Mouse (Mus musculus) midbrain, embryonic 13.5 days (tissue): ENCODE measurements at regions not wholly inside any gene's neighbourhood (a gene's known extent, or its start where the extent isn't known, plus 50 kb on each side); places are given as distances from the start of the nearest gene placed in this dataset.

Experiments used
- ATAC-seq: fragments of 200-750 bp; cut with Nextera tagmentation; 2 replicates; pipeline ENCODE4 v1.8.0; 2017; ENCODE audit warnings: mild to moderate bottlenecking, moderate TSS enrichment, moderate library complexity
- H3K27ac ChIP-seq: fragments of 300-500 bp; sonication (generic); 2 replicates; pipeline ENCODE4 v1.5.1; 2015; ENCODE audit warnings: inconsistent platforms, mild to moderate bottlenecking, moderate library complexity
- H3K27me3 ChIP-seq: fragments of 300-500 bp; sonication (generic); 2 replicates; pipeline ENCODE4 v1.6.1; 2015; ENCODE audit warnings: mild to moderate bottlenecking, inconsistent platforms
- H3K36me3 ChIP-seq: fragments of 300-500 bp; sonication (generic); 2 replicates; pipeline ENCODE4 v1.6.1; 2015; ENCODE audit warnings: mild to moderate bottlenecking, inconsistent platforms
- H3K4me1 ChIP-seq: fragments of 300-500 bp; sonication (generic); replicated peaks from 2 replicates; pipeline ENCODE4 v1.6.1; 2015; ENCODE audit warnings: inconsistent platforms
- H3K4me2 ChIP-seq: fragments of 300-500 bp; sonication (generic); replicated peaks from 2 replicates; pipeline ENCODE4 v1.6.1; 2015; ENCODE audit warnings: moderate library complexity, mild to moderate bottlenecking, inconsistent platforms
- H3K4me3 ChIP-seq: fragments of 300-500 bp; sonication (generic); replicated peaks from 2 replicates; pipeline ENCODE4 v1.5.1; 2015; ENCODE audit warnings: mild to moderate bottlenecking, inconsistent platforms
- H3K9ac ChIP-seq: fragments of 300-500 bp; sonication (generic); replicated peaks from 2 replicates; pipeline ENCODE4 v1.6.1; 2015; ENCODE audit warnings: mild to moderate bottlenecking, inconsistent platforms
- H3K9me3 ChIP-seq: fragments of 300-500 bp; sonication (generic); 2 replicates; pipeline ENCODE4 v1.6.1; 2016; ENCODE audit warnings: mild to moderate bottlenecking, inconsistent platforms
- WGBS: fragments of 180-500 bp; shearing (Covaris S2); methylation state at CpG from one replicate; pipeline ENCODE4 v1.1.7; 2015; 5-methylcytosine and 5-hydroxymethylcytosine counted together

DNA sequence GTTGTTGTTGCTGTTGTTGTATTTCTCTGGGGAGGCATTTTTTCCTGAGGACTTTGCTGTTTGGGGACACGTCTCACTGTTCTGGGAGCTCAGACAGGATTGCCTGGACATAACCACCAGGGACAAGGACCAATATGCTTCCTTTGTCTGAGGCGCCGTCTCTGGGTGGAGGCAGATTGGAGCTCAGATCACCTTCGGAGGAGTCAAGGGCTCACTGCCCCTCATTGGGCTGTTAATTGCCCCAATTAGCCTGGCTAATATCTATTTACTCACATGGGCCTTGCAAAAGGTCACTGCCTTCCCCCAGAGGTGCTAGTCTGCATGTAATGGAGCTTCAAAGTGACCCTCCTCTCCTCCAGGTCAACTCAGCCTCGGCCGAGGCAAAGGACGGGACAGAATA, 270.5 kb downstream of the 3100002H09Rik start:
- ATAC-seq: no peak
- WGBS: 58% methylated on average over 7 of the region's 7 CpGs
- H3K9ac ChIP-seq: no peak overlapping the region

DNA sequence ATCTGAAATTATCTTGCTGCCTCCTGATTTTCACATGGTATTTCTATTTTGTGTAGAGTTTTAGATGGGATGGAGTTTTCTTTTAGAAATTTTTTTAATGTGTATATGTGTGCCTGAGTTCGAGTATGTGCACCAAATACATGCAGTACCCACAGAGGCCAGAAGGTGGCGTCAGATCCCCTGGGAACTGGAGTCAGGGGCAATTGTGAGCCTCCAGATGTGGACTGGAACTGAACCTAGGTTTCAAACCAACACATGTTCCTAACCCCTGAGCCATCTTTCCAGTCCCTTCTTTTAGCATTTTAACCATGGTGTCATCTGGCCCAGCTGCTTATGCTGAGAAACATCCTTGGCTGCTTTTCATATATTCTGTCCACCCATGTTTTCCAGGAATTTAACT, 274.9 kb downstream of the 3100002H09Rik start:
- Histone ChIP-seq H3K27ac (no peak overlapping the region), H3K9ac (no peak overlapping the region), H3K4me3 (no peak overlapping the region), H3K9me3 (0 out of 2 replicates have a peak, but pooled peaks cover 5% of the 10 kb centered on the region), H3K4me1 (no peaks in the 10 kb centered on the region), H3K36me3 (no peaks in the 10 kb centered on the region), H3K27me3 (peaks cover 17% of the 10 kb centered on the region), H3K4me2 (no peak overlapping the region)
- ATAC-seq: no peak
- 65% methylated on average over 2 of the region's 2 CpGs for WGBS

More for the DNA sequence above, 270.5 kb downstream of the 3100002H09Rik start:
- Histone ChIP-seq H3K27ac (no peak overlapping the region), H3K4me3 (no peak overlapping the region), H3K9me3 (0 out of 2 replicates have a peak, but pooled peaks cover 5% of the 10 kb centered on the region), H3K36me3 (no peaks in the 10 kb centered on the region), H3K4me2 (no peak overlapping the region), H3K27me3 (peaks cover 2% of the 10 kb centered on the region; the same call in 1 of the 2 replicates), H3K4me1 (no peaks in the 10 kb centered on the region)

DNA sequence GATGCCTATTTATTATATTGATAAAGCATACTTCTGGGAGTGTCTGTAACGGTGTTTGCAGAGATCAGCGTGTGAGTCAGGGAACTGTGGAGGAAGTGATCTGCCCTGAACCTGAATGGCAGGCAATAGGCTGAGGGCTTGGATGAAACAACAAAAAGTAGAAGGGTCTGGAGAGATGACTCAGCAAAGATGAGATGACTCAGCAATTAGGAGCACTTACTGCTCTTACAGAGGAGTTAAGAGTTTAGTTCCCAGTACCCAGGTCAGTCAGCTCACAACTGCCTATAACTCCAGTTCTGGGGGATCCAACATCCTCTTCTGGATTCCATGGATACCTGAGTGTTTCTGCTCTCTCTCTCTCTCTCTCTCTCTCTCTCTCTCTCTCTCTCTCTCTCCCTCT, 277.6 kb downstream of the 3100002H09Rik start:
- Histone ChIP-seq H3K36me3 (no peaks in the 10 kb centered on the region), H3K4me3 (no peak overlapping the region), H3K9me3 (0 out of 2 replicates have a peak, but pooled peaks cover 5% of the 10 kb centered on the region), H3K27ac (no peak overlapping the region), H3K27me3 (peaks cover 21% of the 10 kb centered on the region), H3K4me1 (peaks cover 14% of the 10 kb centered on the region), H3K4me2 (no peak overlapping the region), H3K9ac (no peak overlapping the region)
- ATAC-seq: no peak
- WGBS: 85% methylated on average over 2 of the region's 2 CpGs

DNA sequence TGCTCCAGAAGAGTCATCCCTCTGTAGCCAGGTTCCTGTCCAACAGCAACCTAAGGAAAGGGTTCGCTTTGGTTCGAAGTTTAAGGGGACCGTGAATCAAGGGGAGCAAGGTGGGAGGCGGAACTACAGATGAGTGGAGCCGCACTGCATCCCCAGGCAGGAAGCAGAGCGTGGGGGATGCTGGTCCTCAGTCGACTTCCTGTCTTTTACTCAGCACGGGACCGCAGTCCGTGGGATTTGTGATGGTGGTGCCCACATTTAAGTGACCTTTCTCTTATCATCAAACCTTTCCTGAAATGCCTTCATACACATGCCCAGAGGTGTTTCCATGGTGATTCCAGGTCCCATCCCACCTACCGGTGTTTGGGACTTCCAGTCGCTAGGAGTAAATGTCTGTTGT, 278.2 kb downstream of the 3100002H09Rik start:
- ATAC-seq: no peak
- Histone ChIP-seq H3K36me3 (no peaks in the 10 kb centered on the region), H3K4me2 (no peak overlapping the region), H3K9ac (no peak overlapping the region), H3K4me3 (no peak overlapping the region), H3K27me3 (peaks cover 19% of the 10 kb centered on the region), H3K4me1 (peaks cover 14% of the 10 kb centered on the region), H3K9me3 (0 out of 2 replicates have a peak, but pooled peaks cover 5% of the 10 kb centered on the region), H3K27ac (no peak overlapping the region)
- WGBS: 94% methylated on average over 12 of the region's 12 CpGs

DNA sequence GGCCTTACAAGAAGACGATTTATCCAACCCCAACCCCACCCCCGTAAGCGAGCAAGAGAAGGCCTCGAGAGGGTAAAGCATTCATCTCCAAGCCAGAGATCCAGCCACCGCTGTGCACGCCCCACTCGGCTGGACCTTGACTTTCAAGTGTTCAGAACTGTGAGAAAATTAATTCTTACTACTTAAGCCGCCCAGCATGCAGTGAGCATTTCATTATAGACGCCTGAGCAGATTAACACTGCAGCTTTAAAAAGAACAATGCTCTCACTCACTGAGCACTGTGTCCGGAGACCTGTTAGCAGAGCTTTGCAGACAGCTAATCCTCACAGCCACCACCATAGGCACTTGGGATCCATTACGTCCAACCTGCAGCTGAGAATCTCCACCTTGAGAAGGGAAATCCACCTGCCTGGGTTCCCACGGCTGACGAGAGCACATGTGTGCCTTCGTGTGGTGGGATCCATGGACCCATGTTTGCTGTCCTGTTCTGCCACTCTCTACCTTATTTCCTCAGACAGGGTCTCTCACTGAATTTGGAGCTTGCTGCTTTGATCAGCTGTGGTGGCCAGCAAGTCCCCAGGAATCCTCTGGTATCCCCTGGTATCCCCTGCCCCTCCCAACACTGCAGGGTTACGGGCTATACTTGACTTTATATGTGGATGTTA, 281.4 kb downstream of the 3100002H09Rik start:
- Histone ChIP-seq H3K9me3 (no peaks in the 10 kb centered on the region), H3K27me3 (peaks cover 33% of the 10 kb centered on the region), H3K4me3 (no peak overlapping the region), H3K4me2 (peak overlapping the region; percentile 6; the same call in 1 of the 2 replicates), H3K4me1 (peaks cover 14% of the 10 kb centered on the region), H3K9ac (no peak overlapping the region), H3K27ac (no peak overlapping the region), H3K36me3 (no peaks in the 10 kb centered on the region)
- WGBS: 12% methylated on average over 15 of the region's 15 CpGs
- ATAC-seq: peak; percentile 79

DNA sequence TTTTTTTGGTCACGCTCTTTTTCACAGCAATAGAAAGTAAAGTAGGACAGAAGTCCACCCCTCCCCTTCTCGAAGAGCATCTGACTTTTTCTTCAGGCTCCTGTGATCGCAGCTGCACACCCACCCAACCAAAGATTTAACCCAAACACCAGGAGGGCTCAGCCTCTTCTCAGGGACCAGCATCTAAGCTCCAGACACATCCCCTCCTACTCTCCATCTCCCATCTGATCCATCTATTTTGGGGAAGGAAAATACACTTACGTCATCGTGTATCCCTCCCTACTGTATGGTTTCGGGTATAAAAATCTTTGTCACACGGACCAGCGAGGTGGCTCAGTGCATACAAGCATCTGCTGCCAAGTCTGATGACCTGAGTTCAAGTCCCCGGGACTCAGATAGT, 284.3 kb downstream of the 3100002H09Rik start:
- H3K9me3 ChIP-seq: no peaks in the 10 kb centered on the region
- H3K27me3 ChIP-seq: peaks cover 38% of the 10 kb centered on the region
- H3K4me3 ChIP-seq: no peak overlapping the region
- no peak overlapping the region for H3K9ac ChIP-seq
- no peak overlapping the region for H3K27ac ChIP-seq
- no peaks in the 10 kb centered on the region for H3K36me3 ChIP-seq
- peaks cover 16% of the 10 kb centered on the region for H3K4me1 ChIP-seq
- no peak overlapping the region for H3K4me2 ChIP-seq
- ATAC-seq: no peak
- WGBS: 92% methylated on average over 9 of the region's 9 CpGs

DNA sequence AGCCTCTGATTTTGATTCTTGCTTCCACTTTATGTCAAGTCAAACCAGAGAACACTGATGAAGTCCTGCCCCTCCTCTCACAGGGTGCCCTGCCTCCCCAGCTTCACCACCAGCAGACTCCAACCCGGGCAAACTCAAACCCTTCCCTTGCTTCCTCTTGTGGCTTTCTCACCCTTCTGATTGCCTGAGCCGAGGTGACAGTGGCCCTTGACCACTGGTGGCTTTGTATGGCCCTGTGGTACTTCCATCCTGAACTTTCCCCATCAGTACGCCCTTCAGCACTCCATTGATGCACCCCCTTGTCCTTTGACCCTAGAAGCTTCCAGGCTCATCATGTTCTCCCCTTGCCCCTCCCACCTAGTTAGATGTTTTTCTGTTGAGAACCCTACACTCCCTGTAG, 287.0 kb downstream of the 3100002H09Rik start:
- Histone ChIP-seq H3K9me3 (no peaks in the 10 kb centered on the region), H3K27me3 (peaks cover 30% of the 10 kb centered on the region), H3K27ac (no peak overlapping the region), H3K9ac (no peak overlapping the region), H3K36me3 (no peaks in the 10 kb centered on the region), H3K4me2 (no peak overlapping the region), H3K4me3 (no peak overlapping the region), H3K4me1 (0 out of 2 replicates have a peak, but pooled peaks cover 4% of the 10 kb centered on the region)
- WGBS: 83% methylated on average over 3 of the region's 3 CpGs
- no peak for ATAC-seq

DNA sequence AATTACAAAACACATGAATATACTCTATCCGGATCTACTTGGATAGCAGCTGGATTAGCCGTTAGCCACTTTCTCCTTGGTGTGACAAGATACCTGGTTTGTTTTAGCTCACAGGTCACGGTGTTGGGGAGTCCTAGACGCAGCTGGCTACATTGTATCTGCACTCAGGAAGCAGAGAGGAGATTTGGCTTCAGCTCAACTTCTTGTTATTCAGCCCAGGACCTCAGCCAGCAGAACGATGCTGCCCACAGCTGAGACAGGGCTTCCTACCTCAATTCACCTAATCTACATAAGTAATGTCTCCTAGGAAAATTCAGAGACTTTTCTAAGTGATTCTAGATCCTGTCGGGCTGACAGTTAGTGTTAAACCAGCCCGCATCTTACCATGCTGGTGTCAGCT, 289.4 kb downstream of the 3100002H09Rik start:
- no peak overlapping the region for H3K4me3 ChIP-seq
- no peak overlapping the region for H3K9ac ChIP-seq
- no peaks in the 10 kb centered on the region for H3K9me3 ChIP-seq
- no peaks in the 10 kb centered on the region for H3K36me3 ChIP-seq
- no peak for ATAC-seq
- 0 out of 2 replicates have a peak, but pooled peaks cover 4% of the 10 kb centered on the region for H3K4me1 ChIP-seq
- no peak overlapping the region for H3K4me2 ChIP-seq
- WGBS: 69% methylated on average over 7 of the region's 7 CpGs
- peaks cover 44% of the 10 kb centered on the region for H3K27me3 ChIP-seq
- no peak overlapping the region for H3K27ac ChIP-seq

DNA sequence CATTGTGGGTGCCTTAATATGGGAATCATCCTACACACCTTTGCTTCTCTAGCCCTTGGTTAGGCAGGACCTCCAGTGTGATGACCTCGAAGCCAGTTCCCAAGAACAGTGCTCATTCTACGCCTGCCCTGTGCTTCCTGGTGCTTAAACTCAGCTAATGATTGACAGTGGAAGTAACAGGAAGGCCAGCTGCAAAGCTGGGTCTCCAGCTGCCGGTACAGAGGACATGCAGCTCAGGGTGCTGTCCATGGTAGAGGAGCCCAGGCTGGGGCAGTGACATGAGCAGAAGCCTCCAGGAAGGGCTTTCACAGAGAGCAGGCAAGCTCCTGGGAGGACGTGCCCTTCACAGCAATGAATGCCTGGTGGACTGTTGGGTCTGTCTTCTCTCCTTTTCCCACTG, 293.6 kb downstream of the 3100002H09Rik start:
- no peak for ATAC-seq
- Histone ChIP-seq H3K9me3 (no peaks in the 10 kb centered on the region), H3K4me2 (no peak overlapping the region), H3K27ac (no peak overlapping the region), H3K36me3 (no peaks in the 10 kb centered on the region), H3K27me3 (peaks cover 20% of the 10 kb centered on the region), H3K4me3 (no peak overlapping the region), H3K9ac (no peak overlapping the region), H3K4me1 (0 out of 2 replicates have a peak, but pooled peaks cover 4% of the 10 kb centered on the region)
- WGBS: 42% methylated on average over 4 of the region's 4 CpGs

DNA sequence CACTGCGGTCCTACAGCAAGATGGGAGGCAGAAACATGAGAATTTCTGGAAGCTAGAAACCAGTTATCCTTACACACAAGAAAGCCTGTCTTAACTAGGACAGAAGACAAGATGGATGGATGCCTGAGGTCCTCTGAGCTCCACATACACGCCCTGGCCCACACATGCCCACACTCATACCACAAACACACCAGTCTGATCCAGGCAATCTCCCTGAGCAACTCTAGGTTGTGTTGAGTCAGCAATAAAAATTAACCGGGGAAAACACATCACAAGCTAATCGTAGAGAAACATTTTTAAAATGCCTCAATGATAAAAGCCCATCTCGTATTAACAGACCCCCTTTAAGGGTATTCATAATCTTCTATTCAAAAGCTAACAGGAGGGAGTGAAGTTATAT, 298.9 kb downstream of the 3100002H09Rik start:
- H3K4me2 ChIP-seq: no peak overlapping the region
- no peak for ATAC-seq
- H3K9me3 ChIP-seq: no peaks in the 10 kb centered on the region
- no peak overlapping the region for H3K27ac ChIP-seq
- no peak overlapping the region for H3K4me3 ChIP-seq
- H3K27me3 ChIP-seq: peaks cover 6% of the 10 kb centered on the region; the same call in 1 of the 2 replicates
- no peak overlapping the region for H3K9ac ChIP-seq
- 84% methylated on average over 5 of the region's 5 CpGs for WGBS
- no peaks in the 10 kb centered on the region for H3K36me3 ChIP-seq
- peaks cover 16% of the 10 kb centered on the region for H3K4me1 ChIP-seq

DNA sequence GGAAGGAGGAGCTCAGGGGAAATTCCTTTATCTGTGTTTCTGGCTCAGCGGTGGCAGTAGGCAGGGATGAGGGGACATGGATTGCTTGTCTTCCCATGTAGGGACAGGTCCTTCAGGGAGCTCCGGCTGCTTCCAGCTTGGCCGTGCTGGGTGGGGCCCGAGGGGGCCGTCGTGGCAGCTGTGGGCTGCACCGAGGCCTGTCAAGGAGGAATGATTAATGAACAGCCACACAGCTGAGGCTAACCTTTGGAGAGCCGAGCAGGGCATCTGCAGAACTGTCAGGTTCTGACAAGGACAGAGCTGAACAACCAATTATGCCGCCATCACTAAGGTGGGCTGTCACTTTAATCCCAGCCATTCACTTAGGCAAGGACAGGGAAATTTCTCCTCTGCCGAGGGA, 300.0 kb downstream of the 3100002H09Rik start:
- Histone ChIP-seq H3K27ac (peak overlapping the region; percentile 41; the same call in 1 of the 2 replicates), H3K27me3 (peaks cover 4% of the 10 kb centered on the region; the same call in 1 of the 2 replicates), H3K4me3 (no peak overlapping the region), H3K9ac (no peak overlapping the region), H3K9me3 (no peaks in the 10 kb centered on the region), H3K36me3 (no peaks in the 10 kb centered on the region), H3K4me2 (no peak overlapping the region), H3K4me1 (peaks cover 23% of the 10 kb centered on the region)
- peak; percentile 88 for ATAC-seq
- WGBS: 17% methylated on average over 10 of the region's 10 CpGs

DNA sequence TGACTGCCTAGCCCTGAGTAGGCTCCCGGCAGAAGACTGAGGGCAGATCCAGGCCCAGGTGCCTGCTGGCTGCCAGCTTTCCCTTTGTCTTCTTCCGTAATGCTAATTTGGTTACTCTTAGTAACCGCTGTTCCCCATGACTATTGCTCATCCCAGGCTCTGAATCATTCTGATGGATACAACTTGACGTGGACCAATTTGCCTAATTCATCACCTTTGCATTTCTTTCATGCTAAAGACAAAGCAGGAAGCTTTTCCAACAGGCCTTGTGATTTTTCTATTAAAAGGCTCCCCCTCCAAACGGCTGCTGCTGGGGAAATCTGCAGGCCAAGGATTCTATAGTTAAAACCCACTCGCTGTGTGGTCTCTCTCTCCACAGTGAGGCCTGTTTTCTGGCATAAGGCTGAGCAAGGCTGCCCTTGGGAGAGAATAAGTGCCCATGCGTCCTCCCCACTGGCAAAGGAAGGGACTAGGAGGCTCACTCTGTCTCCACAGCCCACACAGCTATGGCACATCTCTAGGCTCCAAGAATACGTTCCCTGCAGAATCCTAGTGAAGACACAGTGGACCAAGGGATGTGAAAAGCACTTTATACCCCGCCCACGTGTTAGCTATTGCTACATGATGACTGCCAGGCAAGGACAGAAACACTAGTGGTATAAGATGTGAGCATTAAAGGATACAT, 304.6 kb downstream of the 3100002H09Rik start:
- peaks cover 28% of the 10 kb centered on the region for H3K4me1 ChIP-seq
- peak overlapping the region; percentile 2; the same call in 1 of the 2 replicates for H3K27ac ChIP-seq
- H3K36me3 ChIP-seq: no peaks in the 10 kb centered on the region
- no peak overlapping the region for H3K4me2 ChIP-seq
- H3K9ac ChIP-seq: no peak overlapping the region
- H3K9me3 ChIP-seq: no peaks in the 10 kb centered on the region
- H3K27me3 ChIP-seq: peaks cover 18% of the 10 kb centered on the region
- H3K4me3 ChIP-seq: no peak overlapping the region
- ATAC-seq: 0 out of 2 replicates have a peak, but pooled peaks have one; percentile 45
- WGBS: 48% methylated on average over 10 of the region's 10 CpGs
